Mouse (Mus musculus): ENCODE results near the gene Sema3a.

- no peak for TF ChIP-seq POLR2A (IDR thresholded peaks at IDR 0.05; ENCODE audit: low read depth, low read length)
- no peak for TF ChIP-seq CTCF (IDR thresholded peaks at IDR 0.05; ENCODE audit: extremely low read depth, insufficient read length, insufficient replicate concordance, low read depth, low read length)
Observed at GRCm38 (mm10) chr5:13182186-13182585, 57.0 kb downstream of the Sema3a start.
